Mouse (Mus musculus): Measurements from ENCODE around the gene Scaper. TPM values are rescaled to one million over a fixed set of nuclear protein-coding genes. Genes with fewer than 3 reads are reported as not detected.

Scaper gene
- polyA plus RNA-seq, 1 experiment = 27.1 TPM

DNA sequence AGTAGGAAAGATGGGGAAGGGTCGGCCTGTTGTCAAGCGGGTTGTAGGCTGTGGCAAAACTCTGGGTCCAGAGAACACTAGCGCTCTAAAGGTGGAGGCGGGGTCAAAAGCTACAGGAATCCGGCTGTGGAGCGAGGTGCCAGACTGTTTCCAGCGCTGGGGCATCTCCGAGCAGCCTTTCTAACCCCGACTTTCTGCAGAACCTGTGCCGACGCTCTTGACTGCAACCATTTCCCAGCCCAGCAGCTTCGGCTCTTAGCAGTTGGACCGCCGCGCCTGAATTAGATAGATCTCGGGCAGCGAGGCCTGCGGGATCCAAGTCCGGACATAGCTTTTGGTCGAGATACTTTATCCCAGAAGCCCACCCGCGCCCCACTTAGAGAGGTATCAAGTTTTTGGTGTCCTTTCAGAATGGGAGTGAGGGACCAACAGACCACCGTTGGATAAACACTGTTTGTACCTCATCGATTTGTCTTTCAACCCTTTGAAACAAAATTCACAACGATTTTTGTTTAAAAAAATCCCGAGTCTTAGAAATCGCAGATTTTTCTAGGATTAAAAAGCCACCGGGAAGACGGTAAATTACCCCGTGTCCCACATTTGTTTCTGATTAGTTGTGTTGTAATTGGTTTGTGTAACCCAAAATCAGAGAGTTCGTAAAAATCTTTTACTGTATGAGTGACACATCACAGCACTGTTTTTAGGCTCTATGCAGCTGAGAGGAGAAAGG is 398.1 kb downstream of the Scaper start:
- DNase-seq (ENCODE audit: low read depth) = peak; percentile 55
- TF ChIP-seq CTCF (IDR thresholded peaks at IDR 0.05; ENCODE audit: borderline replicate concordance, extremely low read depth, insufficient read depth, insufficient read length) (no peak), POLR2A (IDR thresholded peaks at IDR 0.05; ENCODE audit: borderline replicate concordance, extremely low read depth, insufficient read depth, insufficient read length, poor library complexity, severe bottlenecking) (no peak)

DNA sequence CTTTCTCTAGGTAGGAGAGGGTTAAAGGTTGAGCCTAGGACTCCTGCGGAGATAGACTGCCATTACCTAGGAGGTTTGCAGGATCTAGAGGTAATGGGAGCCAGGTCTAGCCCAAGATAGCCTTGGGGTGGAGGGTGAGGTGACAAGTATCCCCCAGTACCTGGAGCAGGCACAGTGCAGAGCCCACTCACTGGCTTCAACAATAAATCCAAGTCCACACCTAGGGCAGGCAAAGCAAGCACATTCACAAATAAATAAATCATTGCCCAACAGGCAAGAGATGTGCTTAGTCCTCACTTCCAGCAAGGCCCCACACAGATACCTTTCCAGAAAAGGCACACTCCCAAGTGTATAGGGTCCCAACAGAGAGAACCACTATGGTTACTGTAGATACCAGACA is 398.9 kb downstream of the Scaper start:
- no peak for DNase-seq (ENCODE audit: low read depth)
- TF ChIP-seq POLR2A (IDR thresholded peaks at IDR 0.05; ENCODE audit: borderline replicate concordance, extremely low read depth, insufficient read depth, insufficient read length, poor library complexity, severe bottlenecking) = no peak
- TF ChIP-seq CTCF (IDR thresholded peaks at IDR 0.05; ENCODE audit: borderline replicate concordance, extremely low read depth, insufficient read depth, insufficient read length) = no peak

DNA sequence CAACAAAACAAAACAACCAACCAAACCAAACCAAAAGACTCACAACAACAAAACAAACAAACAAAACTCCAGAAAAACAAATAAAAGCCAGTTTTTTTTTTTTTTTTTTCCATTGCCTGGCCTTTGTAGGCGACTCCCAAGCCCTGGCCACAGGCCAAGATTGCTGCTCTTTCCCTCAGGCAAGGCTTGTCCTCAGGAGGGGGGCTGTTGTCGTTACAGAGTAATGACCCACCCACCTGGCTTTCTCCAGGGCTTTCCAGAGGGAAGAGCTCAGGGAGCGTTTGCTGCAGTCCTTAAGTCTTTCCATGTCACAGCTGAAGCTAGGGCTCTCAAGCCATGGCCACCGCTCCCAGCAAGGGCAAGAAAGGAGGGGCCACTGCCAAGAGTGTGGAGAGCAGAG is 399.5 kb downstream of the Scaper start, which contains the start of gene Isl2:
TSS of gene Isl2 (plus strand) at position 296 of the 400 bp plus-strand sequence.
- peak; percentile 51 for DNase-seq (ENCODE audit: low read depth)
- TF ChIP-seq POLR2A (IDR thresholded peaks at IDR 0.05; ENCODE audit: borderline replicate concordance, extremely low read depth, insufficient read depth, insufficient read length, poor library complexity, severe bottlenecking) (no peak), CTCF (IDR thresholded peaks at IDR 0.05; ENCODE audit: borderline replicate concordance, extremely low read depth, insufficient read depth, insufficient read length) (no peak)

- TF ChIP-seq CTCF (IDR thresholded peaks at IDR 0.05; ENCODE audit: borderline replicate concordance, extremely low read depth, insufficient read depth, insufficient read length) (peak; percentile 71; the same call in 1 of the 2 replicates), POLR2A (IDR thresholded peaks at IDR 0.05; ENCODE audit: borderline replicate concordance, extremely low read depth, insufficient read depth, insufficient read length, poor library complexity, severe bottlenecking) (no peak)
- peak; percentile 78 for DNase-seq (ENCODE audit: low read depth)
These were observed 402.0 kb downstream of the Scaper start for GRCm38 (mm10) chr9:55535907-55536306.

GRCm38 (mm10) chr9:55525716-55526115 is 412.2 kb downstream of the Scaper start:
- peak; percentile 47; the same call in 1 of the 2 replicates for TF ChIP-seq CTCF (IDR thresholded peaks at IDR 0.05; ENCODE audit: borderline replicate concordance, extremely low read depth, insufficient read depth, insufficient read length)
- no peak for TF ChIP-seq POLR2A (IDR thresholded peaks at IDR 0.05; ENCODE audit: borderline replicate concordance, extremely low read depth, insufficient read depth, insufficient read length, poor library complexity, severe bottlenecking)
- DNase-seq (ENCODE audit: low read depth) = no peak

DNA sequence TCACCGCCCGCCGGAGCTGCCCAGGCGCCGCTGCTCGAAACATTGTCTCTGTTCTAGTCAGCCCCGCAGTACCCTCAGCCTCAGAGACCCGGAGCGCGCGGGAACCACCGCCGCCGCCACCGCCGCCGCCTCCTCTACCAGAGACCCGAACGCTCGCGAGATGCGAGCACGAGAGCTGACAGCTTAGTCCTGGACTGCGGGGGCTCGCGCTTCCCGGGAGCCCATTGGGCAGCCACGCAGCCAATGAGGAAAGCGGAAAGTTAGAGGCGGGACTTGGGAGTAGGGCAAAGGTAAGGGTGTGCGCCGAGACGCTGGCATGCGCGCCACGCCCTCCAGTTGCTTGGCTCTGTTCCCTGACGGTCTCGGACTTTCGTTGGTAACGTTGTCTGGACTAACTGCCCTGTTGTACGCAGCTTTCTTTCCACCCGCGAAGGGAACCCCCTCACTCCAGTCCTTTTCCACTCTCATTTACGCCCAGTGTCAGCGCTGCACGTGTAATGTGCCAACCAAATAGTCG is 425.8 kb downstream of the Scaper start, which contains the start of gene Etfa:
TSS of gene Etfa (minus strand) at position 217 of the 517 bp plus-strand sequence.
- TF ChIP-seq POLR2A (IDR thresholded peaks at IDR 0.05; ENCODE audit: borderline replicate concordance, extremely low read depth, insufficient read depth, insufficient read length, poor library complexity, severe bottlenecking) (peak; percentile 52; the same call in 1 of the 2 replicates), CTCF (IDR thresholded peaks at IDR 0.05; ENCODE audit: borderline replicate concordance, extremely low read depth, insufficient read depth, insufficient read length) (no peak)
- peak; percentile 98 for DNase-seq (ENCODE audit: low read depth)

DNA sequence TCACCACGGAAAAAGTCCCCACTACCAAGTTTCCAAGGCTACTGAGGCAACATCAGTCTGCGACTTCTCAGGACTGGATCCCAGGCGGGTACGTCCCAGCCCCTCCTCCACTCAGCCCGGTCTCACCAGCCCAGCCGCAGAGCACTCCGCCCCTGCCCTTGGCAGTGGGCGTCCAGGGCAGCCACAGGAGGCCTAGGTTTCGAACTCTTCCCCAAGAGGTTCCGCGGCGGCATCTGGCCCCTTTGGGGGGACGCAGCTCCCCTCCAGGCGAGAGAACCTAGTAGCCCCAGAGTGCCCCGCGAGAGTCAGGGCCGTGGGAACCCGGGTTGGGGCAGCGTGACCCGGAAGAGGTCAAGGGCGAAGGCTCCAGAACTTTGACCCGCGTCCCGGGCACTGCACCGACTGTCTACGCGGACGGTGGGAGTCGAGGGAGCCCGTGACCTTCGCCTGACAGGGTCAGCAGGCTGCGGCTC is 426.4 kb downstream of the Scaper start:
- peak; percentile 54 for DNase-seq (ENCODE audit: low read depth)
- no peak for TF ChIP-seq CTCF (IDR thresholded peaks at IDR 0.05; ENCODE audit: borderline replicate concordance, extremely low read depth, insufficient read depth, insufficient read length)
- TF ChIP-seq POLR2A (IDR thresholded peaks at IDR 0.05; ENCODE audit: borderline replicate concordance, extremely low read depth, insufficient read depth, insufficient read length, poor library complexity, severe bottlenecking) = no peak

GRCm38 (mm10) chr9:55510651-55511235 is 427.2 kb downstream of the Scaper start:
- no peak for DNase-seq (ENCODE audit: low read depth)
- TF ChIP-seq POLR2A (IDR thresholded peaks at IDR 0.05; ENCODE audit: borderline replicate concordance, extremely low read depth, insufficient read depth, insufficient read length, poor library complexity, severe bottlenecking) (no peak), CTCF (IDR thresholded peaks at IDR 0.05; ENCODE audit: borderline replicate concordance, extremely low read depth, insufficient read depth, insufficient read length) (no peak)

DNA sequence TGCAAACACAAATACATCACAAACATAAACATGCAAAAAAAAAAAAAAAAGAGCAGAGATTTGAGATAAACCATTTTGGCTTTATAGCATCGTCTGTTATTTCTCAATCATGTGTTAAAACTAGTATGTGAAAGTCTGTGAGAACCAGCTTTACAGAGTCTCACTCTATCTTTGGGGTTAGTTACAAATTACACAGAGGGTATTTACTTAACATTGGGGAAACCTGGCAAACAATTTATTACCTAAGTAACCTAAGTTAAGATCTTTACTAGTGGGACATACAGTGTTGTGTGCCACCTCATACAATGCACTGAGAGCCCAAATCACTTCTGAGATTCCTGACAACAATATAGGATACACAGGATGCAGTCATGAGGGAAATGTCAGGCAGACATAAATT is 428.2 kb downstream of the Scaper start:
- no peak for DNase-seq (ENCODE audit: low read depth)
- TF ChIP-seq CTCF (IDR thresholded peaks at IDR 0.05; ENCODE audit: borderline replicate concordance, extremely low read depth, insufficient read depth, insufficient read length) (no peak), POLR2A (IDR thresholded peaks at IDR 0.05; ENCODE audit: borderline replicate concordance, extremely low read depth, insufficient read depth, insufficient read length, poor library complexity, severe bottlenecking) (no peak)

- TF ChIP-seq CTCF (IDR thresholded peaks at IDR 0.05; ENCODE audit: borderline replicate concordance, extremely low read depth, insufficient read depth, insufficient read length) (no peak), POLR2A (IDR thresholded peaks at IDR 0.05; ENCODE audit: borderline replicate concordance, extremely low read depth, insufficient read depth, insufficient read length, poor library complexity, severe bottlenecking) (no peak)
- peak; percentile 28 for DNase-seq (ENCODE audit: low read depth)
These were observed 429.2 kb downstream of the Scaper start for GRCm38 (mm10) chr9:55508701-55509100.

DNA sequence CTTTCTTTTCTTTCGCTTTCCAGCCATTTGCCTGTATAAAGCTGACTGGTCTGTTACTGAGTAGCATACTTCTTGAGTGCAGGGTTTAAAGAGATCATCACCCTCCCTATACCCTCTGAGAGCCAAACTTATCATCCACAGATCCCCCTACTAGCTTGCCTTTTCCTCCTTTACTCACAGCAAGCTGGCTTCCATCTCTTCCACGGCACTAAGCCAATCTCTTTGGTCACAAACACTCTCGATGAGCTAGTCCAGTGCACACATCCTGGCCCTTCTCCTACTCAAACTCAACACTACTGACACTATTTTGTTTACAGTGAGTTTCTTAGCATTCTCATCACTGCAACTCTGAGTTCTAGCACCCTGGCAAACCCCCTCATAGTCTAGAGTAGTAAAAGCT is 430.0 kb downstream of the Scaper start:
- no peak for DNase-seq (ENCODE audit: low read depth)
- TF ChIP-seq CTCF (IDR thresholded peaks at IDR 0.05; ENCODE audit: borderline replicate concordance, extremely low read depth, insufficient read depth, insufficient read length) (no peak), POLR2A (IDR thresholded peaks at IDR 0.05; ENCODE audit: borderline replicate concordance, extremely low read depth, insufficient read depth, insufficient read length, poor library complexity, severe bottlenecking) (no peak)

Other genes with a start within 250 kb of the Scaper start
- not detected in 2 replicates for gene 4930563M21Rik, start 72.4 kb upstream of the Scaper start, polyA plus RNA-seq (2012; rRNA removed)
- gene Rcn2, start 103.7 kb upstream of the Scaper start, polyA plus RNA-seq (2012; rRNA removed) = 154 and 160 TPM in 2 replicates
- gene Pstpip1, start 151.8 kb upstream of the Scaper start, polyA plus RNA-seq (2012; rRNA removed) = 0.74 and 0.97 TPM in 2 replicates
- gene Tspan3, start 227.4 kb upstream of the Scaper start, polyA plus RNA-seq (2012; rRNA removed) = 382 and 433 TPM in 2 replicates

Measured in brain, embryonic 14.5 days (tissue).